Mouse (Mus musculus) ES-Bruce4 (cell line): Measurements from ENCODE around the gene Rfx2. TPM values are rescaled to one million over a fixed set of nuclear protein-coding genes. Genes with fewer than 3 reads are reported as not detected.
A peak's percentile ranks its signal among the peaks of the same experiment; 100 is the strongest.

Experiments
- H3K27ac ChIP-seq: 2 replicates; pipeline ENCODE4 v1.5.1; 2012; ENCODE audit warnings: low read length, inconsistent platforms; ENCODE audit not compliant: insufficient read depth
- H3K27me3 ChIP-seq: 2 replicates; pipeline ENCODE4 v1.6.1; 2012; ENCODE audit warnings: mild to moderate bottlenecking, low read length, inconsistent platforms; ENCODE audit not compliant: control insufficient read depth, poor library complexity, insufficient read depth, severe bottlenecking
- H3K36me3 ChIP-seq: 2 replicates; pipeline ENCODE4 v1.6.1; 2012; ENCODE audit warnings: inconsistent platforms, mild to moderate bottlenecking, low read length, moderate library complexity; ENCODE audit not compliant: control insufficient read depth, poor library complexity, insufficient read depth, severe bottlenecking
- H3K4me1 ChIP-seq: one replicate; pipeline ENCODE4 v1.8.1; 2011; ENCODE audit warnings: low read length; ENCODE audit not compliant: control insufficient read depth, insufficient read depth
- H3K4me3 ChIP-seq: 2 replicates; pipeline ENCODE4 v1.5.1; 2011; ENCODE audit warnings: low read depth, mild to moderate bottlenecking, low read length
- H3K9ac ChIP-seq: 2 replicates; pipeline ENCODE4 v1.6.1; 2012; ENCODE audit warnings: low read depth, mild to moderate bottlenecking, inconsistent platforms; ENCODE audit not compliant: poor library complexity, severe bottlenecking
- H3K9me3 ChIP-seq: replicated peaks from 2 replicates; pipeline ENCODE4 v1.6.1; 2012; ENCODE audit warnings: mild to moderate bottlenecking, low read length, inconsistent platforms; ENCODE audit not compliant: control insufficient read depth, poor library complexity, insufficient read depth, severe bottlenecking
- CTCF ChIP-seq: IDR thresholded peaks from one replicate; pipeline ENCODE4 v1.8.1; 2011; ENCODE audit warnings: low read depth, low read length
- EP300 ChIP-seq: IDR thresholded peaks from 2 replicates; pipeline ENCODE4 v1.6.1; 2011; ENCODE audit warnings: low read depth, low read length; ENCODE audit not compliant: insufficient read depth
- POLR2A ChIP-seq: IDR thresholded peaks from one replicate; pipeline ENCODE4 v1.8.1; 2011; ENCODE audit warnings: low read length; ENCODE audit not compliant: insufficient read depth
- polyA plus RNA-seq: library from polyadenylated mRNA; stranded (reverse); fragments of >200 nt; gene quantifications from 2 replicates; pipeline ENCODE4 v1.2.4, GENCODE M21; 2011; ENCODE audit warnings: low read depth; ENCODE audit not compliant: missing spikeins, insufficient read depth, insufficient read length

Gene Rfx2
- polyA plus RNA-seq, 1 experiment: 27.5 TPM

GRCm38 (mm10) chr17:56822380-56822779, 8.4 kb downstream of the Rfx2 start:
- Histone ChIP-seq H3K9me3 (no peaks in the 10 kb centered on the region), H3K27ac (peak overlapping the region; percentile 71), H3K9ac (no peak overlapping the region), H3K27me3 (no peaks in the 10 kb centered on the region), H3K36me3 (no peaks in the 10 kb centered on the region), H3K4me1 (peaks cover 12% of the 10 kb centered on the region), H3K4me3 (no peak overlapping the region)
- TF ChIP-seq EP300 (peak; percentile 61; the same call in 1 of the 2 replicates), POLR2A (no peak)

DNA sequence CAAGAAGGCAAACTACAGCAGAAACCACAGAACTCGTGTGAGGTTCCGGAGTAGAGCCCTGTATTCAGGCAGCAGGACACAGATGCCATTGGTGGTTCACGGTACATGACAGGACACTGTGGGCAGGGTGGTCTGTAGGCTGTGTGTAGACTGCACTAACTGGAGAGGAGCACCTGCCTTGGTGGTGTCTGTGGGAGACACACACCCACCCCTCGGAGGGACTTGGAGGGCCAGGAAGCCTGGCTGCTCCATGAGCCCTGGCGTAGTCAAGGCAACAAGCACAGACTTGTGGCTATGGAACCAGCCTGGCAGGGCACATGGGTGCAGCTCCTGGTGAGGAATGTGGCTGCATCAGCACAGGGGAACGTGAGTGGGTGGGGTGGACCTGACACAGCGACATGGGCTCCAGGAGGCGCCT, 11.1 kb downstream of the Rfx2 start:
- H3K9me3 ChIP-seq: no peaks in the 10 kb centered on the region
- H3K36me3 ChIP-seq: no peaks in the 10 kb centered on the region
- H3K4me1 ChIP-seq: peaks cover 10% of the 10 kb centered on the region
- no peak overlapping the region for H3K4me3 ChIP-seq
- no peak overlapping the region for H3K27ac ChIP-seq
- no peak overlapping the region for H3K9ac ChIP-seq
- no peaks in the 10 kb centered on the region for H3K27me3 ChIP-seq
- TF ChIP-seq POLR2A (no peak), EP300 (no peak), CTCF (no peak)

- H3K27ac ChIP-seq: 0 out of 2 replicates have a peak overlapping the region, but pooled peaks have one; percentile 4
- peaks cover 10% of the 10 kb centered on the region for H3K4me1 ChIP-seq
- no peaks in the 10 kb centered on the region for H3K9me3 ChIP-seq
- no peak overlapping the region for H3K4me3 ChIP-seq
- no peak overlapping the region for H3K9ac ChIP-seq
- TF ChIP-seq CTCF (no peak), EP300 (peak; percentile 76; the same call in 1 of the 2 replicates), POLR2A (no peak)
- H3K36me3 ChIP-seq: no peaks in the 10 kb centered on the region
- no peaks in the 10 kb centered on the region for H3K27me3 ChIP-seq
Measured at GRCm38 (mm10) chr17:56819032-56819545, 11.7 kb downstream of the Rfx2 start.

GRCm38 (mm10) chr17:56818067-56818636, 12.7 kb downstream of the Rfx2 start:
- Histone ChIP-seq H3K27me3 (no peaks in the 10 kb centered on the region), H3K27ac (peak overlapping the region; percentile 24), H3K9me3 (no peaks in the 10 kb centered on the region), H3K9ac (no peak overlapping the region), H3K4me1 (peaks cover 10% of the 10 kb centered on the region), H3K36me3 (no peaks in the 10 kb centered on the region), H3K4me3 (peak overlapping the region; percentile 20)
- TF ChIP-seq CTCF: no peak
- TF ChIP-seq POLR2A: peak; percentile 40
- no peak; the same call in 1 of the 2 replicates for TF ChIP-seq EP300

DNA sequence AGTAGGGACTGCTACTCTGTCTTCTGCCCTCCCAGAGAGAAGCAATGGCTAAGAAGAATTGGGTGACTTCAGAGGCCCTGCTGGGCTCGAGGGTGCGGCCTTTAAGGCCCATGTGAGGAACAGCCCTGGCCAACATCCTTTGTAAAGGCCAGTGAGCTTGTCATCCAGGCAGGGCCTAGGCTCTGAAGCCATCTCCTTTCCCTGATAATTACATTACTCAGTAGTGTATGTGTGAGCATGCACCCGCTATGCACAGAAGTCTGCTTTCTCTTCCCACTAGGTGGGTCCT, 15.8 kb downstream of the Rfx2 start:
- no peaks in the 10 kb centered on the region for H3K27me3 ChIP-seq
- no peaks in the 10 kb centered on the region for H3K36me3 ChIP-seq
- no peak for TF ChIP-seq EP300
- no peak for TF ChIP-seq CTCF
- TF ChIP-seq POLR2A: no peak
- H3K9me3 ChIP-seq: no peaks in the 10 kb centered on the region
- H3K4me1 ChIP-seq: peaks cover 5% of the 10 kb centered on the region
- H3K9ac ChIP-seq: no peak overlapping the region
- no peak overlapping the region for H3K27ac ChIP-seq
- H3K4me3 ChIP-seq: no peak overlapping the region

DNA sequence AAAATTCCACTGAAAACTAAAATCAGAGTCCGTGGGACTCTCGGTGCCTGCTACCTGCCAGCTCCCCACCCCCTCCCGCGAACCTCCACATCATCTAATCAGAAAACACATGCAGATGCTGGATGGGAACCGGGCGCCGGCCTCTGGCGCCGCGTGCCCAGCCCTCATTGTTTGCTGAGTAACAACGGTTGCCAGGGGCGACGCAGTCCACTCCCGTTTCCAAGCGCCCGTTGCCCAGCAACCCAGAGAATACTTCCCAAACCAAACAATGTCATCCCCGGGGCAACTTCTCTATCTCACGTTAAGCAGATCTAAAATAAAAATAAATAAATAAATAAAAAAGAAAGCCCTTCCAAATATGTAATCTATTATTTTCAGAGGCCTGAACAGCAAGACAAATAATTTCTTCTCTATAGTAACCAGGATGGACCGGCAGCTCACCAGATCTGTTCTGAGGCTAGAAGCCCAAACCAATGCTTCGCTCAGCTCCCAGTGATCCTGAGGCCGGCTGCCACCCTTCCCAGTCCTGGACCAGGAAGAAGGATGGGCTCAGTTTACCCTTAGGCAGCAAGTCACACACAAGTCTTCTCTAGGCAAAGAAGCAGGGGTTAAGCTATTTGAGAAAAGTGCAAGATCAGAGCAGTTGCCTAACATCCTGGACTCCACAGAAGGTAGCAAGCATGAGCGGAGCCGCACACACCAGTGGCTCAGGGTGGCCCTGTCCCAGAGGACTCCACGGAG, 16.3 kb downstream of the Rfx2 start:
- H3K9ac ChIP-seq: no peak overlapping the region
- TF ChIP-seq CTCF: no peak
- no peak for TF ChIP-seq POLR2A
- TF ChIP-seq EP300: no peak
- no peaks in the 10 kb centered on the region for H3K9me3 ChIP-seq
- H3K4me3 ChIP-seq: no peak overlapping the region
- H3K27me3 ChIP-seq: no peaks in the 10 kb centered on the region
- H3K36me3 ChIP-seq: no peaks in the 10 kb centered on the region
- H3K4me1 ChIP-seq: peaks cover 3% of the 10 kb centered on the region
- H3K27ac ChIP-seq: no peak overlapping the region
